7 mouse cellular contexts compared by ENCODE assay signal in the genomic region with DNA sequence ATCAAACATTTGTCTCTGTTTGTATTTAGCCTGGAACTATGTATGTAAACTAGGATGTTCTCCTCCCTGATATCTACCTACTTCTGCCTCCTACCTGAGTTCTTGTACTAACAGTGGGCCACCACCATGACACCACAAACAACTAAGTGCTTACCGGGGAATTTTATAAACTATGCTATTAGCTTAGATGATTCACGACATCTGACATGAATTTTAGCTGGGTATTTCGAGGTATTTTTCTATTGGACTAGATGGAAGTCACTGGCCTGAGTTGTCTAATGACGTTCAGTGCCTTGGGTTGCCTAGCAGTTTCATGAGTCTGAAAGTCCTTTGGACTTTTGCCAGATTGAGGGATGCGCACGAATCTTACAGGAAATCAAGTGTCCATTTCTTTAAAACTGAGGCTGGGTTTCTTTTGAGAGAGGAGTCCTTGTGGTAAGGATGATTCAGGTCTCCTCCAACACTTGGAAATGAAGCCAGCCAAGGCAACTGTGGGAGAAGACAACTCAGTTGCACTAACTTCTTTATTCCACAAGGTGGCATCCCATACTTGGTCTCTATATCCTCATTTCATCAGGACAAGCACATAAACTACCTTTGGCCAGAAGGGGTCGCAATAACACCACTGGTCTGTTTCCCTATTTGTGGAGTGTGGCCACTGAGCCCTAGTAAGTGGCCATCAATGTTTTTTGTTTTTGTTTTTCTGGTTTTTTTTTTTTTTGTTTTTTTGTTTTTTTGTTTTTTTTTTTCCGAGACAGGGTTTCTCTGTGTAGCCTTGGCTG.
DNase-seq lines count a peak whose midpoint lies in the region; ATAC-seq and TF ChIP-seq lines count a peak whose summit lies in the region.
"Not testable (repeated sequence)": the region's sequence is repeated elsewhere in the genome, so short reads cannot be mapped to it uniquely, and the experiment has no call there.

No protein-coding gene starts in this region.

- H3K4me3 ChIP-seq in intestine, postnatal 0 days (ENCODE audit: low read depth, low read length), result not testable (repeated sequence)

- not testable (repeated sequence) for H3K27ac ChIP-seq in intestine, postnatal 0 days (ENCODE audit: low read depth, low read length)

- H3K9ac ChIP-seq in intestine, postnatal 0 days (ENCODE audit: low read depth, low read length), result not testable (repeated sequence)

- not testable (repeated sequence) for H3K27me3 ChIP-seq in intestine, postnatal 0 days (replicated peaks; ENCODE audit: control insufficient read depth, insufficient read depth, low read length)

- H3K4me2 ChIP-seq in intestine, postnatal 0 days (replicated peaks; ENCODE audit: low read depth), result not testable (repeated sequence)

- intact Hi-C loops in left cerebral cortex, postnatal 14 days (cut with DNase I), result not testable (repeated sequence)

- TF ChIP-seq CTCF in intestine, postnatal 0 days (IDR thresholded peaks at IDR 0.05; ENCODE audit: low read depth), result peak; percentile 86

- H3K4me1 ChIP-seq in intestine, postnatal 0 days (replicated peaks; ENCODE audit: control insufficient read depth, insufficient read depth, low read length), result not testable (repeated sequence)

- peak; percentile 86 for ATAC-seq in intestine, postnatal 0 days

- 45% methylated on average over 8 of the region's 8 CpGs for WGBS in intestine, postnatal 0 days

- DNase-seq in adrenal gland, adult 8-10 months, result peak; percentile 74
- DNase-seq in embryo, embryonic 9.5 days (ENCODE audit: extremely low spot score), result peak; percentile 68
- DNase-seq in heart, adult 11 months, result peak; percentile 97
- DNase-seq in left cerebral cortex, postnatal 14 days (ENCODE audit: low spot score in 2 of 2), result peak; percentile 79 to 88
- DNase-seq in mesoderm, embryonic 11.5 days (ENCODE audit: low read depth, low spot score), result peak; percentile 38
- peak; percentile 44 for DNase-seq in skeletal muscle tissue, adult 2 months (ENCODE audit: low read depth, low spot score)

- not testable (repeated sequence) for H3K9me3 ChIP-seq in intestine, postnatal 0 days (ENCODE audit: control insufficient read depth)

- H3K36me3 ChIP-seq in intestine, postnatal 0 days (ENCODE audit: control insufficient read depth, insufficient read depth), result not testable (repeated sequence)

Comparison
In these comparisons a context has a peak if more than half of its experiments do, and no peak if none do; other contexts are left out.
1. DNase-seq: peak in every context shown above with its lines; median percentile 97 in heart, adult 11 months; 84 in left cerebral cortex, postnatal 14 days; 74 in adrenal gland, adult 8-10 months; 68 in embryo, embryonic 9.5 days; 44 in skeletal muscle tissue, adult 2 months; 38 in mesoderm, embryonic 11.5 days.